Mouse (Mus musculus) lung, postnatal 0 days (tissue): ENCODE results near the gene Plagl1.

ENCODE experiments used
- CTCF ChIP-seq: IDR thresholded peaks from 2 replicates; pipeline ENCODE4 v1.5.1; 2016; ENCODE audit warnings: antibody characterized with exemption, mild to moderate bottlenecking
- EP300 ChIP-seq: IDR thresholded peaks from 2 replicates; pipeline ENCODE4 v1.6.1; 2016; ENCODE audit warnings: antibody characterized with exemption, mild to moderate bottlenecking, control low read depth

DNA sequence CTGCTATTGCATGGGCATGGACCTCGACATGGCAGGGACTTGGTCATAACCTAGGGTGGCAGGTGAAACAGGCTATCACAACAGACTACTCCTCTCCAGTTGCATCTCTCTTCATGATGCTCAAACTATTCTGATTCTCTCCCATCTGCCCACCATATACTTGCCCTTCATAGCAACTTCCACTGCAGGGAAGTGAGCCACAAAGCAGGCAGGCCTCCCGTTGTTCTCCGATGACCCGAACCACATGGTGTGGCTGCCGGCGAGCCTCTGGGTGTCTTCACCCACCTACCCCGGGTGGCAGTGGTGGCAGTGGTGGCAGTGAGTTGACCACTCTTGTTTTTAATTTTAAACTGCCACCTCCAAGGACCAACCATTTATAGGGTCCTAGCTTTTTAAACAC lies 75.4 kb downstream of the Plagl1 start:
- no peak for TF ChIP-seq CTCF
- no peak for TF ChIP-seq EP300
